Mouse (Mus musculus): ENCODE data around the gene Polg2. TPM values are rescaled to one million over a fixed set of nuclear protein-coding genes. Genes with fewer than 3 reads are reported as not detected.
"Not testable (repeated sequence)": the region's sequence is repeated elsewhere in the genome, so short reads cannot be mapped to it uniquely, and the experiment has no call there.

Polg2 gene
- total RNA-seq, 2 experiments from 2014 or later = 8.2 TPM

GRCm38 (mm10) chr11:106762800-106763185, 16.5 kb downstream of the Polg2 start:
- DNase-seq (ENCODE audit: low spot score in 2 of 2) = no peak

GRCm38 (mm10) chr11:106762139-106762799, 17.1 kb downstream of the Polg2 start:
- DNase-seq (ENCODE audit: low spot score in 2 of 2) = peak in 1 of 2 experiments; percentile 33

GRCm38 (mm10) chr11:106760511-106760910, 18.8 kb downstream of the Polg2 start:
- no peak for DNase-seq (ENCODE audit: low spot score in 2 of 2)

GRCm38 (mm10) chr11:106759028-106759427, 20.3 kb downstream of the Polg2 start:
- no peak for DNase-seq (ENCODE audit: low spot score in 2 of 2)

GRCm38 (mm10) chr11:106755583-106755982, 23.8 kb downstream of the Polg2 start:
- no peak for DNase-seq (ENCODE audit: low spot score in 2 of 2)

GRCm38 (mm10) chr11:106753314-106753713, 26.0 kb downstream of the Polg2 start:
- no peak for DNase-seq (ENCODE audit: low spot score in 2 of 2)

GRCm38 (mm10) chr11:106752103-106752502, 27.2 kb downstream of the Polg2 start:
- no peak for DNase-seq (ENCODE audit: low spot score in 2 of 2)

GRCm38 (mm10) chr11:106751039-106752018, 28.0 kb downstream of the Polg2 start, which contains the start of gene Milr1:
TSS of gene Milr1 (plus strand) at chr11:106751226.
- no peak for DNase-seq (ENCODE audit: low spot score in 2 of 2)

- no peak for DNase-seq (ENCODE audit: low spot score in 2 of 2)
Observed at GRCm38 (mm10) chr11:106750121-106750751, 29.1 kb downstream of the Polg2 start, which contains the start of gene Pecam1. TSS of gene Pecam1 (minus strand) at chr11:106750628.

GRCm38 (mm10) chr11:106749557-106750120, 29.7 kb downstream of the Polg2 start:
- not testable (repeated sequence) for DNase-seq (ENCODE audit: low spot score in 2 of 2)

GRCm38 (mm10) chr11:106744949-106745348, 34.4 kb downstream of the Polg2 start:
- DNase-seq (ENCODE audit: low spot score in 2 of 2) = no peak

- DNase-seq (ENCODE audit: low spot score in 2 of 2) = no peak
Observed at GRCm38 (mm10) chr11:106742388-106742841, 36.9 kb downstream of the Polg2 start.

GRCm38 (mm10) chr11:106741826-106742225, 37.5 kb downstream of the Polg2 start:
- DNase-seq (ENCODE audit: low spot score in 2 of 2) = no peak

- no peak for DNase-seq (ENCODE audit: low spot score in 2 of 2)
Observed at GRCm38 (mm10) chr11:106741232-106741631, 38.1 kb downstream of the Polg2 start.

- not testable (repeated sequence) for DNase-seq (ENCODE audit: low spot score in 2 of 2)
Observed at GRCm38 (mm10) chr11:106740724-106741123, 38.6 kb downstream of the Polg2 start.

GRCm38 (mm10) chr11:106739116-106739515, 40.2 kb downstream of the Polg2 start:
- no peak for DNase-seq (ENCODE audit: low spot score in 2 of 2)

GRCm38 (mm10) chr11:106737178-106737621, 42.1 kb downstream of the Polg2 start:
- no peak for DNase-seq (ENCODE audit: low spot score in 2 of 2)

GRCm38 (mm10) chr11:106736614-106737013, 42.7 kb downstream of the Polg2 start:
- DNase-seq (ENCODE audit: low spot score in 2 of 2) = no peak

GRCm38 (mm10) chr11:106730714-106731113, 48.6 kb downstream of the Polg2 start:
- no peak for DNase-seq (ENCODE audit: low spot score in 2 of 2)

- DNase-seq (ENCODE audit: low spot score in 2 of 2) = no peak
Observed at GRCm38 (mm10) chr11:106729656-106730055, 49.7 kb downstream of the Polg2 start.

All from gastrocnemius, postnatal 4 days (tissue).